Mouse (Mus musculus): ENCODE measurements around the gene Irgc1. TPM values are rescaled to one million over a fixed set of nuclear protein-coding genes. Genes with fewer than 3 reads are reported as not detected.

Irgc1 gene
- polyA plus RNA-seq, 1 experiment = not detected

DNA sequence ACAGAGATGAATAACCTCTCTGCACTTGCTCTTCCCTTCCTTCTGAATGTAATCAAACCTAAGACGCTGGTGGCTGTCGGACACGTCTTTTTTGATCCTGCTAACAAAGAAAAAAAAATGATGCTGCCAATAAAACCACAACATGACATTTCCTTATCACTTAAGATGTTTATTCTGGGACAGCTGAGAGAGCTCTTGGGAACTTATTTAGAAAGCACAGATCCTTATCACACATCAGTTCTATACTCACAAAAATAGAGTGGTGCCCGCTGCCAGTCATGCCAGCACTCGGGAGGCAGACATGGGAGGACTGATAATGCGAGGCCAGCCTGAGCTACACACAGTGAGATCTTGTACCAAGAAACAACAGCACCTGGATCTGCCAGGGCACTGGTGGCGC, 12.2 kb downstream of the Irgc1 start:
- TF ChIP-seq POLR2A (IDR thresholded peaks at IDR 0.05; ENCODE audit: borderline replicate concordance, low read depth, low read length) (no peak), CTCF (IDR thresholded peaks at IDR 0.05; ENCODE audit: low read depth, low read length) (no peak)
- H3K27ac ChIP-seq (ENCODE audit: insufficient read depth, low read depth, low read length) = no peak overlapping the region
- H3K4me3 ChIP-seq (ENCODE audit: insufficient read depth, low read length) = no peak overlapping the region

DNA sequence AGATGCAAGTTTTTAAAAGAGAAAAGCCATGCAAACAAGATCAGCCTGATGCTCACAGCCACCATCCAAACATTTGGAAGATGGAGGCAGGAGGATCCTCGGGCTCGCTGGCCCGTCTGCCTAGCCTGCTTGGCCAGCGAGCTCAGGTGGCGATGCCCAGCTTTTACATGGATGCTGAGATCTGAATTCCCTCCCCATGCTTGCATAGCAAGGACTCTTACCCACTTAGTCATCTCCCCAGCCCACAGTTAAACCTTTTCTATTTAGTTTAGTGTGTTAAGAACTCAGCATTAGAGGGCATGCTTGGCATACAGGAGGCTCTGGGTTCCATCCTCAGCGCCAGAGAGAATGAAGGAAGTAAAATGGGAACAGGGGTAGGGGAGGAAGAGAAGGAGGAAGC, 12.9 kb downstream of the Irgc1 start:
- Histone ChIP-seq H3K4me1 (ENCODE audit: control insufficient read depth, insufficient read depth, low read length) (peaks cover 20% of the 10 kb centered on the region), H3K27ac (ENCODE audit: insufficient read depth, low read depth, low read length) (no peak overlapping the region), H3K4me3 (ENCODE audit: insufficient read depth, low read length) (no peak overlapping the region)
- TF ChIP-seq CTCF (IDR thresholded peaks at IDR 0.05; ENCODE audit: low read depth, low read length) (no peak), POLR2A (IDR thresholded peaks at IDR 0.05; ENCODE audit: borderline replicate concordance, low read depth, low read length) (no peak)

More for the DNA sequence above, 12.2 kb downstream of the Irgc1 start:
- peaks cover 20% of the 10 kb centered on the region for H3K4me1 ChIP-seq (ENCODE audit: control insufficient read depth, insufficient read depth, low read length)

DNA sequence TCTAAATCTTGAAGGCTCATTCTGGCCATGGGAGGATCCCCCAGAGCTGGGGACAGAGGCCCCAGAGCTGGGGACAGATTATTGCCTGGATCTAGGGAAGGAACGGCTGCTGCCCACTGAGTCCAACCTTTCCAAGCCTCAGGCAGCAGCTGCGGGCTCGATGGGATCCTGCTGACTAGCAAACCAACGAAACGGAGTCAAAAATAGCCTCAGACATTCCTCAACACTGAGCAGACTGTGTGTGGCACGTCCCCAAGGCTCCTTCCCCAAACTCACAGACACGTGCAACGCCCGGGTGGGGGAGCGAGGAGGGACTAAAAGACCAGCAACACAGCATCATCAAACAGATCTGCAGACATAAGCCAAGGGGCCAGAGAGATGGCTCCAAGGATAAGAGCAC, 14.1 kb downstream of the Irgc1 start:
- Histone ChIP-seq H3K27ac (ENCODE audit: insufficient read depth, low read depth, low read length) (peak overlapping the region; percentile 18), H3K4me3 (ENCODE audit: insufficient read depth, low read length) (no peak overlapping the region), H3K4me1 (ENCODE audit: control insufficient read depth, insufficient read depth, low read length) (peaks cover 18% of the 10 kb centered on the region)
- no peak for TF ChIP-seq POLR2A (IDR thresholded peaks at IDR 0.05; ENCODE audit: borderline replicate concordance, low read depth, low read length)
- TF ChIP-seq CTCF (IDR thresholded peaks at IDR 0.05; ENCODE audit: low read depth, low read length) = no peak

DNA sequence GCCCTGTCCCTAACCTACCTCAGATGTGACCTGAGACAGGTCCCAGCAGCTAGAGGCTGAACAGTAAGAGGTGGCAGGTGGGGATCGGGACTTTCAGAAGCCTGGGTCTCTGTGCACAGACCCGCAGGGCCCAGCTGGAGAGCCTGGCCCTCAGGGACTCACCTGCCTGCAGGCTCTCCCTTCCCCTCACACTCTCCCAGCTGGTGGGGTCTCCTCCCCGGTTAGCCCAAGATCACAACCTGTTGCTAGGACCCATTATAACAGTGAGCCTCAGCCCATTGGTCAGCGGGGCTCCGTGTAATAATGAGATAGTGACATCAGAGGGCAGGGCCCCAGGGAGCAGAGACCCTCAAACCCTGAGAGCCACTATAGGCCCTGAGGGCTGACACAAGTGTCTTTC, 16.8 kb downstream of the Irgc1 start:
- Histone ChIP-seq H3K27ac (ENCODE audit: insufficient read depth, low read depth, low read length) (no peak overlapping the region), H3K4me1 (ENCODE audit: control insufficient read depth, insufficient read depth, low read length) (peaks cover 8% of the 10 kb centered on the region), H3K4me3 (ENCODE audit: insufficient read depth, low read length) (no peak overlapping the region)
- TF ChIP-seq CTCF (IDR thresholded peaks at IDR 0.05; ENCODE audit: low read depth, low read length) = no peak
- no peak for TF ChIP-seq POLR2A (IDR thresholded peaks at IDR 0.05; ENCODE audit: borderline replicate concordance, low read depth, low read length)

DNA sequence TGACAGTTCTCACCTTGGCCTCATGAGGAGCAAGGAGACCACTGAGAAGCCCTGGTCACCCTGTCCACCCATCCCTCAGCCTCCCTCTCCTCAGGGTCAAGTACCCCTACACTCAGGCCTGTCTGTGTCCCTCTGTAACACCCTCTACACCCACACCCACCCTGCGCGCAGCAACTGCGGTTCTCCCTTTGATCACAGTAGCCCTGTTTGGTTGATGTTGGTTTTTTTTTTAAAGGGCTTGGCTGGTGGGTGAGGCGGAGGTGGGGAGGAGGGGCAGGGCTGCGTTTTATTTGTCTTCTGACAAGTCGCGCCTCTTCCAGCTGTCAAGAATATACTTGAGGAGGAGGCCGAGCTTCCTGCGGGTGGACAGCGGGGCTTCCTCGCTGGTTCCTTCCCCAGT, 20.4 kb downstream of the Irgc1 start:
- no peak overlapping the region for H3K4me3 ChIP-seq (ENCODE audit: insufficient read depth, low read length)
- H3K27ac ChIP-seq (ENCODE audit: insufficient read depth, low read depth, low read length) = no peak overlapping the region
- no peak for TF ChIP-seq POLR2A (IDR thresholded peaks at IDR 0.05; ENCODE audit: borderline replicate concordance, low read depth, low read length)
- no peak for TF ChIP-seq CTCF (IDR thresholded peaks at IDR 0.05; ENCODE audit: low read depth, low read length)
- H3K4me1 ChIP-seq (ENCODE audit: control insufficient read depth, insufficient read depth, low read length) = no peaks in the 10 kb centered on the region

DNA sequence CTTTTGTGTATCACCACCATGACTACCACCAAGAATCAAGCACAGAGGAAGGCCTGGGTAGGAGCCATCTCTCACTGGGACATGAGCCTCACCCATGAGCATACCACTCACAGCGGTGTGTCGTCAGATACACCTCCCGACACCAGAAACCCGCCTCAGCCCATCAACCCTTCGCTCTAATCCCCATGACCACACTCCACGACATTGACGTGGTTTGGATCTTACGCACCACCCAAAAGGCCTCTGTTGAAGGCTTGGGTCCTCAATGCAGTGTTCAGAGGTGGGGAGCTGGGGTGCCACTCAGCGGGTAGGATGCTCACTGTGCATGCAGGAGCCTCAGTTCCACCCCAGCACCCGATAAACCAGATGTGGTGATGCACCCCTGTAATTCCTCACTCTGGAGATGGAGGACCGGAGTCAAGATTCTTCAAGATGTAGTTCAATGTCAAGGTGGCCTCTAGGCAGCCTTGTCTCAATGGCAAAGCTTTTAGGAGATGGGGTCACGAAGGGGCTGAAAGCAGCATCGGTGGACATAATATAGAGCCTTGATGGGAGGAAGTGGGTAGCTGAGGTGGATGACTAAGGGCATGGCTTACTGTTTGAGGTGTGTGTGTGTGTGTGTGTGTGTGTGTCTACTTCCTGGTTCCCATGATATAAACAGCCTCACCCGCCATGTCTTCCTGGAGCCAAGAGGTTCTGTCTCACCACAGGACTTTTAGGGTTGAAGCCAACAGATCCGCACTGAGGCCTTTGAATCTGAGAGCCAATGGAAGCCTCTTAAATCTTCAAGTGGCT, 21.3 kb downstream of the Irgc1 start:
- TF ChIP-seq CTCF (IDR thresholded peaks at IDR 0.05; ENCODE audit: low read depth, low read length) (no peak), POLR2A (IDR thresholded peaks at IDR 0.05; ENCODE audit: borderline replicate concordance, low read depth, low read length) (no peak)
- Histone ChIP-seq H3K27ac (ENCODE audit: insufficient read depth, low read depth, low read length) (no peak overlapping the region), H3K4me1 (ENCODE audit: control insufficient read depth, insufficient read depth, low read length) (no peaks in the 10 kb centered on the region), H3K4me3 (ENCODE audit: insufficient read depth, low read length) (no peak overlapping the region)

DNA sequence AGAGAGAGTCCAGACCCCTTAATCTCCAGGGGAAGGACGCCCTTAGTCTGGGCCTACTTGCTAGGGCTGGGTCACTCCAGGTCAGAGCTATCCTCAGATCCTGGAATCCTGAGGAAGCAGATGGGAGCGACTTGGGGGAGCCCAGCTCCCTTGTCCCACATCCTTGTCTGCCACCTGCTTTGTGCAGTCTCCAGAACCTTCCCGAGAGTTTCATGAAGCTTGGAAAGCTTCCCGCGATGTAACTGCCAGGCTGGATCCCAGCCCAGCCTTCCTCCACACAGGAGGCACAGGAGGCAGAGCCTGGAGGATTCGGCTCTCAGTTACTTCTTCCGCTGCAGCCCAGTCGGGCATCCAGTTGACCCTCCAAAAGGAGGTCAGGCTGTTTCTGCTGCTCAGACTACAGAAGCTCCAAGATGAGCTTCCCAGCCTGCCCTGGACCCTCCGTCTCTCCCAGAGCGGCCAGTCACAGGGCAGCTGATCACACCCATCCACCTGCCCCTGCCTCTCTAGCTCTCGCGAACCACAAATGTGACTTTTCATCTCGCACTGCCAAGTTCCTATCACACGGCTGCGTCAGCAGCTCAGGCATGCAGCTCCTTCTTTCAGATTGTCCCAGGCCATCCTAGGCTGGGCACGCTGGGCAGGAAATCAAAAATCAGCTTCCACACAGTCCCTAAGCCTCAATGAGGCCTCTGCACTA, 22.5 kb downstream of the Irgc1 start:
- H3K4me3 ChIP-seq (ENCODE audit: insufficient read depth, low read length) = no peak overlapping the region
- no peaks in the 10 kb centered on the region for H3K4me1 ChIP-seq (ENCODE audit: control insufficient read depth, insufficient read depth, low read length)
- no peak for TF ChIP-seq POLR2A (IDR thresholded peaks at IDR 0.05; ENCODE audit: borderline replicate concordance, low read depth, low read length)
- no peak for TF ChIP-seq CTCF (IDR thresholded peaks at IDR 0.05; ENCODE audit: low read depth, low read length)
- no peak overlapping the region for H3K27ac ChIP-seq (ENCODE audit: insufficient read depth, low read depth, low read length)

DNA sequence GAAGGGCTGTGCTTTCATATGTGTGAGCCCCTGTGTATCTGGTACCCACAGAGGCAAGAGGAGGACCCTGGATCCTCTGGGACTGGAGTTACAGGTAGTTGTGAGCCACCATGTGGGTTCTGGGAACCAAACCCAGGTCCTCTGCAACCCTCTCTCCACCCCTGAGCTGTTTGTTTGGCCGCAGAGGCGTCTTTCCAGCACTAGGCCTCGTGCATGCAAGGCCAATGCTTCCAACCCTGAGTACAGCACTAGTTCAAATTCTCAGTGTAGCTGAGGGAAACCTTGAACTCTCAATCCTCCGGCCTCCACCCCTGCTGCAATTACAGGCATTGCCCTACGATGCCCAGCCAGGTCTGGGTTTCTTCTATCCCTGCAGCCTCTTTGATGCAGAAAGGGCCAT, 23.4 kb downstream of the Irgc1 start:
- H3K4me3 ChIP-seq (ENCODE audit: insufficient read depth, low read length) = no peak overlapping the region
- no peak overlapping the region for H3K27ac ChIP-seq (ENCODE audit: insufficient read depth, low read depth, low read length)
- TF ChIP-seq CTCF (IDR thresholded peaks at IDR 0.05; ENCODE audit: low read depth, low read length) (no peak), POLR2A (IDR thresholded peaks at IDR 0.05; ENCODE audit: borderline replicate concordance, low read depth, low read length) (no peak)
- no peaks in the 10 kb centered on the region for H3K4me1 ChIP-seq (ENCODE audit: control insufficient read depth, insufficient read depth, low read length)

DNA sequence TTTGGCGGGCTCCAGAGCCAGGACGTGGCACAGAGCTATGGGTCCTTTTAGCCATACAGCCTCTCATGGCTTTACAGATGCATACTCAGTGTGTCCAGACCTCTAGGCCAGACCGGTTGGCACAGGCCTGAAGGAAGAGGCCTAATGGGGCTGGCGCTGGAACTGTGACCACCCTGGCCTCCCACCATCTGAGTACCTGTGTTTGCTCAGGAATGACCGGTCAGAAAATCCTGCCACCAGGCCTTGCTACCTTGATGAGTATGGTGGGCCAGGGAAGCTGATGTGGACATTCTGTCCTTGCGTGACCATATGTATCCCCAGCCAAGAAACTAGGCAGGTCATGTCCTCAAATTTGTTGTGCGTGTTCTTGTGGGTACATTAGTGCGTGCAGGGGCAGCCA, 24.9 kb downstream of the Irgc1 start:
- no peak overlapping the region for H3K4me3 ChIP-seq (ENCODE audit: insufficient read depth, low read length)
- no peak for TF ChIP-seq CTCF (IDR thresholded peaks at IDR 0.05; ENCODE audit: low read depth, low read length)
- no peaks in the 10 kb centered on the region for H3K4me1 ChIP-seq (ENCODE audit: control insufficient read depth, insufficient read depth, low read length)
- no peak overlapping the region for H3K27ac ChIP-seq (ENCODE audit: insufficient read depth, low read depth, low read length)

DNA sequence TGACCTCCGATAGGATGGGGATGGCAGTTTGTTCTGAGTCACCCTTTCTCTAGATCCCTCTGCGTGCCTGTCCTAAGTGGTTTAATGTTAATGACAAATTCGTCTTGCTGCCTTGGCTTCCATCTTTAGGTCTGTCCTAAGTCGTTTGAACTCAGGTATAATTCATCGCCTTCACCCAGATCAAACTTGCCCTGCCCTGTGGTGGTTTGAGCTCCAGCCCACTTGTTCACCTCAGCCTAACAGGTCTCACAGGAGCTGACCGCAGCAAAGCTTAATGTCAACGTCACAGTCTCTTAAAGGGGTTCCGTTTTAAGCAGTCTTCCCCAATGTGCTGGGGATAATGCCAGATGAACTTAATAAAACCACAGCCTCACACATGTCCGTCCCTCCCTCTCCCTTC, 26.2 kb downstream of the Irgc1 start:
- no peak overlapping the region for H3K27ac ChIP-seq (ENCODE audit: insufficient read depth, low read depth, low read length)
- H3K4me1 ChIP-seq (ENCODE audit: control insufficient read depth, insufficient read depth, low read length) = no peaks in the 10 kb centered on the region
- no peak overlapping the region for H3K4me3 ChIP-seq (ENCODE audit: insufficient read depth, low read length)
- no peak for TF ChIP-seq POLR2A (IDR thresholded peaks at IDR 0.05; ENCODE audit: borderline replicate concordance, low read depth, low read length)
- no peak for TF ChIP-seq CTCF (IDR thresholded peaks at IDR 0.05; ENCODE audit: low read depth, low read length)

Measured in bone marrow macrophage, adult 2 months (primary cell).